Mouse (Mus musculus): ENCODE measurements around the gene Pcbd2.
A peak's percentile ranks its signal among the peaks of the same experiment; 100 is the strongest.
"Not testable (repeated sequence)": the region's sequence is repeated elsewhere in the genome, so short reads cannot be mapped to it uniquely, and the experiment has no call there.

Pcbd2 gene

DNA sequence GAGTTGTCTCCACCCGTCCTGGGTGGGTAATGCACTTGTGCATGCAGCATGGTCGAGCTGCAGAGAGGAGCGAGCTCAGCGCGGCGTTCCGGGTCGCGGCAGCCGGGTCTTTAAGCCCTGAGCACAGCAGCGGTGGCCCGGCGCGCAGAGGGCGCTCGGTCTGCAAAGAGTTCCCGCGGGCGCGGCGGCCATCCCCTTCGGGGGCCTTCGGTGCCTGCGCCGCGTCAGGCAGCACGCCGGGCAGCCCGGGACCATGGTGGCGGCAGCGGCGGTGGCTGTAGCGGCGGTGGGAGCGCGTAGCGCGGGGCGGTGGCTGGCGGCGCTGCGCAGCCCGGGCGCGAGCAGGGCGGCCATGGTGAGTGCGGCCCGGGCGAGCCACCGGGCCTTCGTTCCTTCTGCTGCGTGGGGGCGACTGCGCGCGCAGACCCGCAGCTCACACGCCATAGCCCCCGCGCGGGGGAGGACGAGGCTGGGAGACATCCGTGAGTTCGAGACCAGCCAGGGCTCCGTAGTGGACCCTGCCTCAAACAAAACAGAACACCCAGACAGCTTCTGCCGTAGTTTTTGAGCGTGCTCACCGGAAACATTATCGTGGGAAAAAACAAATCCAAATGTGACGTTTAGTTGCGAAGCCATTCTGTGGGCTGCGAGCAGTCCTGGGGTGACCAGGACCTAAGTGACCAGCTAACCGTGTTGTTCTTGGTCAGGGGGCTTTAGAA lies at the start of gene Pcbd2:
Pcbd2 (plus strand) TSS at position 249 of the 719 bp plus-strand sequence.
- DNase-seq (ENCODE audit: low read depth, low spot score): no peak

DNA sequence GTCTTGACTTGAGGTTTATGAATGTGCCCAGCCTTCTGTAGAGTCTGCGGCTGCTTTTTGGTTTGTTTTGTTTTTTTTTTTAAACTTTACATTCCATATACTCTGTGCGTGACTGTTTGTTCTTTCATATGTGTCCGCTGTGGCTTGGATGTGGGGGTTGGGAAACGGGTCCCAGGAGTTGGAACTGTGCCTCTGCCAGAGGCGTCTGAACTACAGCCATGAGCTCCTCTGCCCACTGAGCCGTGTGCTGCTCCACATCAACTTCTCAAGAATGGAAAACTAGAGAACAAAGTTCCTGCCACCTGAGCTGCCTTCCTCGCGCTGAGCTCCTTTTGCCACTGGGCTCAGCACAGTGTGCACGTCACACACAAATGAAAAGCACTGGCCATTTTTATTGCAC lies 45.0 kb upstream of the Pcbd2 start:
- no peak for DNase-seq (ENCODE audit: low read depth, low spot score)

DNA sequence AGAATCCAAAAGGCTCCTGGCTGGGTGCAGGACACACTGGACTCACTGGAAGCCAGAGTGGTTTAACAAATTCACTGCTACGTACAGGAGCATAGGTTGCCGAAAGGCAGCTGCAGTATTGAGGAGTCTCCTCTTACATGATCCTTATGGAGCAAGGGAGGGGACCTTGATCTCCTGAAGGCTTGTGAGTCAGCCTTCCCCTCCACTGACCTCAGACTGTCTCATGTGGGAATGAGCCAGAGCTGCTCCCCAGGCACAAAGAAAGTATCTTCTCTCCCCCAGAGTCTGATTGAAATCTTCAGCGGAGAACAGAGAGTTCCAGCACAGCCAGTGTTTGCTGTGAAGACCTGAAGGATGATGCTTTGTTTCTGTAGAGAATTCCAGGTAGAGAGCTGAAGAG lies 43.6 kb upstream of the Pcbd2 start:
- no peak for DNase-seq (ENCODE audit: low read depth, low spot score)

DNA sequence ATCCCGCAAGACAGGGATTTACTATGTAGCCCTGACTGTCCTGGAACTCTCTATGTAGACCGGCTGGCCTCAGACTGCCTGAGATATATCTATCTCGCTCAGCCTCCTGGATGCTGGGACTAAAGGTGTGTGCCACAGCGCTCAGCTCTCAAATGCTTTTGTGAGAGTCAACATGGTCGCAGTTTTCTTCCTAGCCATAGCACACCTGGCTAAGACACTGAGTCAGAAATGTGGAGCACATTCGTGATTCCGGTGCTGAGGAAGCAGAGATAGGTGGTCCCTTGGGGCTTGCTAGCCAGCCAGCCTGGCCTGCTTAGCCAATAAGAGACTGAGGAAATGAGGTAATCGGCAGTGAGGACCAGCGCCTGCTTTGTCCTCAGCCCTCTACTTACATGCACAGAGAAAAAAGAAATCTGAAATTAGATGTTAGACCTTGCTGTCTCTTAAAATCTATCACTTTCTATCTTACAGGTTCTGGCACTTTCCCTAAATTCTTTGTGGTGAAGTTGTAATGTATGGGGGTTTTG lies 41.0 kb upstream of the Pcbd2 start:
- DNase-seq (ENCODE audit: low read depth, low spot score): no peak

DNA sequence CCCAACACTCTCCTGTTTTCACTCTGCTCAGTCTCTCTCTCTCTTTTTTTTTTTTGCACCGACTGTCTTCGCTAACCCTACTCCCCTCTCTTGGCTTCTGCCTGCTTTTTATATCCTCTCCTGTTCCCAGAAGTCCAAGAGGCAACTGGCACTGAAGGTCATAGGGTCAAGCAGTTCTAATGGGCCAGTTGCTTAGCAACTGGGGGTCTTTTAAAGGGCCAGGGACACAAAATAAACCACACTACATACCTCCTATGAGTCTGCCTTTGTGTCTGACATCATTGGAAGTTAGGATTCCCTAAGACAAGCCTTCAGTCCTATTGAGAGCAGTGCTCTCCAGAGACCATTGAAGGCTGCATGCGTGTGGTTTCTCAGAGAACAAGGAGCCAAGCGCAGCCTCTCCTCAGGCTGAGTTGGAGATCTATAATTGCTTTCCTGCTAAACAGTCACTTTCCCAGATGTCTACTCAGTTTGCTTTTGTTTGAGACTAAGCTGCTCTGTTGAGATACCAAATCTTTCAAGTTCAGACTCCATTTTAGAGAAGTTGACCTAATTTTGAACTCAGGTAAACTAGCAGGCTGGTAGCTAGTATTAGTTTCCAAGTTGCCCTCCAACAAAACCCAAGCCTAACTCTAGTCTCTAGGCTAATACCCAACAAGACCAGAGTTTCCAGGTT lies 39.1 kb upstream of the Pcbd2 start:
- DNase-seq (ENCODE audit: low read depth, low spot score): no peak

DNA sequence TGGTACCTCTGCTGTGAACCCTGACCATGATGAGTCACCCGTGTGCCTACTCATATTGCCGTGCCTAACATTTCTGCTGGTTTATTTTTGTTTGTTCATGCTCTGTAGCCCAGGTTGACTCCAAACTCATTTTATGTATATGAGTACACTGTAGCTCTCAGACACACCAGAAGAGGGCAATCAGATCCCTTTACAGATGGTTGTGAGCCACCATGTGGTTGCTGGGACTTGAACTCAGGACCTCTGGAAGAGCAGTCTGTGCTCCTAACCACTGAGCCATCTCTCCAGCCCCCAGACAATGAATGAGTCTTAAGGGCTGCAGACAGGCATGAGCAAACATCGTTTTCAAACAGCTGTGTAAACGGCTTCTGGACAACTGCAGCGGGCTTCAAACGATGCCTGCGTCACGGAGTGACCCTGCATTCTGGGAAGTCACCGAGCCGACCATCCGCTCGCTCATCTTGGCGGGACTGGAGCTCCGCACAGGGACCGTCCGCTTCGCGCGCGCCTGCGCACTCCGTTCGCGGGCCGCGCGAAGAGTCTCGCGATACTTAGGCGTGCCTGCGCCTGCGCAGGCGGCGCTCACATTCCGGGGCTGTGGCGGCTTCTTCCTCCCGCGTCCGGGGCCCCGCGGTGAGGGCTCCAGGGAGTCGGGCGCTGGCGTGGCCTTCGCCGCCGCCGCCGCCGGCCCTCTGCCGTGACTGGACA lies 34.5 kb upstream of the Pcbd2 start, which contains the start of gene B230219D22Rik:
B230219D22Rik (plus strand) TSS at position 590 of the 708 bp plus-strand sequence.
- DNase-seq (ENCODE audit: low read depth, low spot score): peak; percentile 90

DNA sequence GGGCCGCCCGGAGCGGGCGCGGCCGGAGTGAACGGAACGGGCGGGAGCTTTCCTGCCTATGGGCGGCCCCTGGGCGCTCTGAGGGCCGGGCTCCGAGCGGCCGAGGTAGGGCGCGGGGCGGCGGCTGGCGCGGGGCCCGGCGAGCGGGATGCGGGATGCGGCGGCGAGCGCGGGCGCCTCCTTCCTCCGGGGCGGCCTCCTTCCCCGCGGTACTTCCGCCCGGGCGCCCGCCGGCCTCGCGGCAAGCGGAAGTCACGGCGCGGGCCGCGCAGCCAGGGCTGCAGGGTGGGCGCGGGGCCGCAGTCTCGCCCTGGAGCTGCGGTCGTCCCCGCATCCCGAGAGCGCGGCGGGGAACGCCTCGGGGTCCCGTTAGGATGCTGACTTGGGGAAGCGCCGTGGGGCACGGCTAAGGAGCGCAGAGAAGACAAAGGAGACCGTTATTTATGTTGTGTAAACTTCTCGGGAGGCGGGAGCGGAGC lies 33.9 kb upstream of the Pcbd2 start:
- no peak for DNase-seq (ENCODE audit: low read depth, low spot score)

DNA sequence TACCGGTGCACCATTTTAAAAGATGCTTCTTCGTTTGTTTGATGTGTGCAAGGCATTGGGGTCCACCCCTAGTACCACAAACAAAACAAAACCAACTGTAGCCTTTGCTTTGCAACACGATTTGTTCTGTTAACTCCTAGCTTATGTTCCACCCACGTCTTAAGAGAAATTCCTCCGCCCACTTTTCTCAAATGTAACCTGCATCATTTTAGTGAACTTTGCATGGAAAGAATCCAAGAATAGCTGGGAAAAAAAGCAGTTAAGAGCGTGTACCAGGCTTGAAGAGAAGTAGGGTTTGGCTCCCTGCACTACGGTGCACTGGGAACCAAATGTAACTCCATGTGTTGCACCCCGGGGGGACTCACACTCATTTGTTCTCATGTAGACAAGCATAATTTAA lies 33.1 kb upstream of the Pcbd2 start:
- no peak for DNase-seq (ENCODE audit: low read depth, low spot score)

DNA sequence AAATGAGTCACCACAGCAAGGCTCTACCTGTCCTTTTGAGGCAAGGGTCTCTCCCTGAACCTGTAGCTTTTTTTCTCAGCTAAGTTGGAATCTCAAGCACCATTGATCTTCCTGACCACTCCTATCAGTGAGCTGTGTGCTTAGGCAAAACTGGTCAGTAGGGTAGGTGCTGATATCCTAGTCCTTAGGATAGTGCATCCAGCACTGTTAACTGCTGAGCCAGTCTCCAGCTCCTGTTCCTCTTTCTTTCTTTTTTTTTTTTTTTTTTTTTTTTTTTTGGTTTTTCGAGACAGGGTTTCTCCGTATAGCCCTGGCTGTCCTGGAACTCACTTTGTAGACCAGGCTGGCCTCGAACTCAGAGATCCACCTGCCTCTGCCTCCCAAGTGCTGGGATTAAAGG lies 31.2 kb upstream of the Pcbd2 start:
- DNase-seq (ENCODE audit: low read depth, low spot score): not testable (repeated sequence)

DNA sequence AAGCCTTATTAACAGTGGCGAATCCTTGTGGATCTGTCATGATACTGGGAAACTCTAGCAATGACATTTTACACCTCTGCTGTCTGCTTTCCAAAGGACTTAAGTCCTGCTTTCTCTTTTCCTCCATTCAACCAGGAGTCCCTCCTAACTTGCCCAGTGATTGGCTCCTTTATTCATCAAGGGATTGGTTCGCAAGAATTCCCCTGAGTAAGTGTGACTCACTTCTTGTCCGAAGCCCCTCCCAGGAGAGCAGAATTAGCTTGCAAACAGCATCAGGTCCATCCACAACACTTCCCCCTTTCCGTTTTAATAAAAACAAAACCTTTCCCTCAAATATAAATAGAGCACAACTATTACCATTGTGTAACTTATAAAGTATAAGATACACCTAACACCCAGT lies 22.9 kb upstream of the Pcbd2 start:
- no peak for DNase-seq (ENCODE audit: low read depth, low spot score)

DNA sequence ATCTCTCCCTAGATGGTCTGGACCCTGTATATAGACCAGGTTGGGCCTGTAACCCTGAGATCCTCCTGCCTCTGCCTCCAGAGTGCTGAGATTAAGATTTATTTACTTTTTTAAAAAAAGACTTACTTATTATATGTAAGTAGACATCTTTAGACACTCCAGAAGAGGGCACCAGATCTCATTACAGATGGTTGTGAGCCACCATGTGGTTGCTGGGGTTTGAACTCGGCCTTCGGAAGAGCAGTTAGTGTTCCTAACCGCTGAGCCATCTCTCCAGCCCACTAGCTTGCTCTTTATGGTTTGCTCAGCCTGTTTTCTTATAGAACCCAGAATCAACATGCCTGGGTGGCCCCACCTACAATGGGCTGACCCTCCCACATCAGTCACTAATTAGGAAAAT lies 14.3 kb upstream of the Pcbd2 start:
- no peak for DNase-seq (ENCODE audit: low read depth, low spot score)

DNA sequence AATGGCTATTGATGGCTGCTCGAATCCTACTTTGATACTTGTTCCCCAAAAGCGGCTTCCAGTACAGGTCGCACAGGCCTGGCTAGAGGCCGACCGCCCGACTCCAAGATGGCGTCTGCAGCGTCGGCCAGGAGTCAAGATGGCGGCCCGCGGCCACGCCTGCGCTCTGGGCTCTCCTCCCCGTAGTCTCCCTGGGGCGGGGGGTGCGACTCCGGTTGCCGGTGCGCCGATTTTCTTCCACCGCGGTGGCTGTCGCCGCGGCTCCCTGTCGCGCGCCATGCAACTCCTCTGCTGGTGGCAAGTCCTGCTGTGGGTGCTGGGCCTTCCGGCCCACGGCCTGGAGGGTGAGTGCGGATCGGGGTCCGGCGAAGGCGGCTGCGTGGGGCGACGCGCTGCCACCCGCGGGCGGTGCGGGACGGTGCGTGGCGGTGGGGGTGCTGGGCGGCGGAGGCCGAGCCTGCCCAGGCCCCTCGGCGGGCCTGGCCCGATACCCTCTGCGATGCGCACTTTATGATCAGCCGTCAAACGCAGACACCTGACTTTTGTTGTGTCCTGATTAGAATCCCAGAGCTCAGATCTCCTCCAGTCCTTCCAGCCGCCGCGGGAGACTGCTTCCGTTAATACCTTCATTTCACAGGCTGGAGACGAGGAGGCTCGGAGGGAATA lies 12.5 kb upstream of the Pcbd2 start, which contains the start of gene Txndc15:
Txndc15 (plus strand) TSS at position 150 of the 666 bp plus-strand sequence.
- DNase-seq (ENCODE audit: low read depth, low spot score): no peak

DNA sequence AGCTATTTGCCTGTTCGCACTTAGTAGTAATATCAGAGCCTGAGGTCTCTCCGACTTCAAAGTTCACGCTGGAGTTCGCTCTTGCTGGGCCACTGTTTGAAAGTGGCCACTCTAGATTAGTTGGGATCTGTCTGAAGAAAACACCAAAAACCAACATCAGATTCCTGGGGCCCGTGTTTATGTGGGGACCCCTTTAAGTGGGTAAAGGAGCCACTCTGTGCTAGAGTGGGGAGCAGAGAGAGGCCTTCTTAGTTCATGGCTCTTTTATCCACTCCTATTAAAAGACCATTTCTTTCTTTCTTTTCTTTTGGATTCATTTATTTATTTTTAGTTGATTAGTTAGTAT lies 12.0 kb upstream of the Pcbd2 start:
- DNase-seq (ENCODE audit: low read depth, low spot score): no peak

DNA sequence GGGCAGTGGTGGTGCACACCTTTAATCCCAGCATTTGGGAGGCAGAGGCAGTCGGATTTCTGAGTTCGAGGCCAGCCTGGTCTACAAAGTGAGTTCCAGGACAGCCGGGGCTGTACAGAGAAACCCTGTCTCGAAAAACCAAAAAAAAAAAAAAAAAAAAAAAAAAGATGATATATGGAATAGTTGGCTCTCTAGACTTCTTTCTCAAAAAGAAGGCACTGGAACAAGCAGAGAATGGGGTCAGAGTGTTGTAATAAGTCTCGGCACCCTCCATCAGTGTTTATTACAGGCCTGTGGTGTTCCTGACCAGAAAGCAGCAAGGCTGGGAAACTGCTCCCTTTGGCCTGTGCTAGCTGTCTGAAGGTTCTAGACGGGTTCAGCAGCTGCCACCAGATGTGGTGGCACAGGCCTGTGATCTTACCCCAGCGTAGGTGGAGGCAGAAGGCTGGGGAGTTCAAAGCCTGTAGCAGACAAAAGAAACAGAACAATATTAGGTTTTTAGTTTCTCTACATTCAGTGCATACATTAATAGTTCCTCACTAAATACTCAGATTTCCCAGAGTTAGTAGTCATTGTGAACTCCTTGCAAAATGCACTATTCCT lies 11.2 kb upstream of the Pcbd2 start:
- no peak for DNase-seq (ENCODE audit: low read depth, low spot score)

DNA sequence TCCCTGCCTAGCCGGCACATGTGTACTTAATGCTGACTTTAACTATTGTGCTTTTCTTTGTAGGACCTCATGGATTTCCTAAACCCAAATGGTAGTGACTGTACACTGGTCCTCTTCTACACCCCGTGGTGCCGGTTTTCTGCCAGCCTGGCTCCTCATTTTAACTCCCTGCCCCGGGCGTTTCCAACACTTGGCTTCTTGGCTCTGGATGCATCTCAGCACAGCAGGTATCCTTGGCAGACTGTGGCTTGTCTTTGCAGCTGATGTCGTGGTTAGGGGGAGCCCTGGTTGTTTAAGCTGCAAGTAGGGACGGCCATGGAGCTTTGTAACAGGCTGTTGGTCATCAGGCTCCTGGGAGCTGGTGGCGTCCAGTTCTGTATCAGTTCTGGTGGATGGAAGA lies 5.7 kb upstream of the Pcbd2 start:
- no peak for DNase-seq (ENCODE audit: low read depth, low spot score)

DNA sequence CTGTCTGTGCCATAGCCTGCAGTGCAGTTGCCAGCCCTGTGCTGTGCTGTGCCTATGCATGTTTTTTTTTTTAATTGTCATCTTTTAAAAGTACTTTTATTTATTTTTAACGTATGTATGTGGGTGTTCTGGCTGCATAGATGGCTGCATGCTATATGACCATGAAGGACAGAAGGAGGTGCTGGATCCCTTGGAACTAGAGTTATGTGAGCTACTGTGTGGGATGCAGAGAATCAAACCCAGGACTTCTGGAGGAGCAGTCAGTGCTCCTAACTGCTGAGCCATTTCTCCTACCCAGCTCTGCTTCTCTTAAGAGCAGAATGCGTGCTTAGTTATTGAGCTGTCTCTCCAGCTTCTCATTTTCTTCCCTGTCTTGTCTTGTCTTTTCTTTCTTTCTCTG lies 5.2 kb upstream of the Pcbd2 start:
- no peak for DNase-seq (ENCODE audit: low read depth, low spot score)

DNA sequence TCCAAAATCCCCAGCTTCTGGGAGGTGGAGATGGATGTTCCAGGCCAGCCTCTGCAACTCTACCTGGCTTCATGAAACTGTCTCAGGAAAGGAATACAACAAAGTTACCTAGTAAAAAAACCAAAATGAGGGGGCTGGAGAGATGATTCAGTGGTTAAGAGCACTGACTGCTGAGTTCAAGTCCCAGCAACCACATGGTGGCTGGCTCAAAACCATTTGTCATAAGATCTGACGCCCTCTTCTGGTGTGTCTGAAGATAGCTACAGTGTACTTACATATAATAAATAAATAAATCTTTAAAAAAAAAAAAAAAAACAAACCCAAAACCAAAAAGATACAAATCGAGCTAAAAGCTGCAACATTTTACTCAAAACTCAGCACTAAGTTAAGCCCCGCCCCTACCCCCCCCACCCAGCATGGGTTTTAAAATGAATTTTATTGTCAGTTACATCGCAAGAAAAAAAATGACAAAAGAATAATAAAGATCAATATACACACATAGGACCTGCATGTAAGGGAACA lies 509 bp upstream of the Pcbd2 start:
- no peak for DNase-seq (ENCODE audit: low read depth, low spot score)

DNA sequence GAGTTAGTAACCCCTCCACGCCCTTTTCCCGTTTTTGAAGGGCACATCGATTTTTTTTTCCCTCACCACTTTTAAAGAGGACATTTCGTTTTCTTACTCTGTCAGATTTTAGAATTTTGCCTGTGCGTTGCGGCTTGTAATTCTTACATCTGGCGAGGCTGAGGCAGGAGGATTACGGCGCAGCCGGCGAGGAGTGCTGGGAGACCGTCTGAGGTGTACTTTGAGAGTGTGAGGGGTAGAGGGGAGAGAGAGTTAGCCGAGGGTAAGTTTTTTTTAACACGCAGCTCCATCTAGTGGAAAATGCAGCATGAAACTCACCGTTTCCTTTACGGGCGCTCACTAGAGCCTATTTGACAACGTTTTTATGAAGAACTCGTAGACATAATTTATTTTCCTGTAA lies 671 bp downstream of the Pcbd2 start:
- DNase-seq (ENCODE audit: low read depth, low spot score): no peak

DNA sequence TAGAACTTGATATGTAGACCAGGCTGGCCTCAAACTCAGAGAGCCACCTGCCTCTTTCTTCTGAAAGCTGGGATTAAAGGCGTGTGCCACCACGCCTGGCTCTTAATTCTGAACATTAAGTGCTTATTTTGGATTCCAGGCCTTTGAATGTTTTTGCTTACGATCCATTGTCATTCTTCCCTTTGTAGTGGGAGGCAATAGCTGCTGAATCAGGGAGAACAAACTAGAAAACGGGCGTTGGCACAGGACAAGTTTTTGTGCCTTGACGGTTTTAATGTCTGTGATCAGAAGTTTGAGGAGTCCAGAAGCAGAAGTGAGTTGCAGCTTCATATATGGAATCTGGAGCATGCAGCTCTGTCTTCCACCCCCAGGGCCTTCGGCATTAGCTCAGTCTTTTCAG lies 3.5 kb downstream of the Pcbd2 start:
- no peak for DNase-seq (ENCODE audit: low read depth, low spot score)

DNA sequence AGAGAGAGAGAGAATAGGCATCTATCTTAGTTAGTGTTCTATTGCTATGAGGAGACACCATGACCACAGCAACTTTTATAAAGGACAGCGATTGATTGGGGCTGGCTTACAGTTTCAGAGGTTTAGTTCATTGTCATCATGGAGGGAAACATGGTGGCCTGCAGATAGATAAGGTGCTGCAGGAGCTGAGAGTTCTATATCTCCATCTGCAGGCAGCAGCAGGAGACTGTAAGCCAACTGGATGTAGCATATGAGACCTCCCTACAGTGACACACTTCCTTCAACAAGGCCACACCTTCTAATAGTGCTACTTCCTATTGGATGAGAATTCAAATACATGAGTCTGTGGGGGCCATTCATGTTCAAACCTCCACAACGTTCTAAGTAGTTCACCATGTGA lies 5.0 kb downstream of the Pcbd2 start:
- no peak for DNase-seq (ENCODE audit: low read depth, low spot score)
